Mouse (Mus musculus): ENCODE data around the gene Kremen1. TPM values are rescaled to one million over a fixed set of nuclear protein-coding genes. Genes with fewer than 3 reads are reported as not detected.

The Kremen1 gene
- total RNA-seq, 2 experiments from 2014 or later, result 1.3 to 1.4 TPM

- ATAC-seq (replicated peaks; ENCODE audit: low FRiP score, poor library complexity, severe bottlenecking), result 0 out of 2 replicates have a peak, but pooled peaks have one; percentile 23
Measured at GRCm38 (mm10) chr11:5141965-5142364, 119.4 kb downstream of the Kremen1 start.

Other genes with a start within 250 kb of the Kremen1 start
- not detected in 2 replicates for gene Rasl10a, start 203.4 kb downstream of the Kremen1 start, total RNA-seq (2015; ENCODE audit: low replicate concordance)
- gene Rasl10a, start 203.4 kb downstream of the Kremen1 start, total RNA-seq (2017; ENCODE audit: low replicate concordance), result 1.5 TPM in 1 of 2 replicates, not detected in the other
- 0.42 and 2.2 TPM in 2 replicates for gene Gas2l1, start 196.2 kb downstream of the Kremen1 start, total RNA-seq (2015; ENCODE audit: low replicate concordance)
- 1.7 TPM in 1 of 2 replicates, not detected in the other for gene Gas2l1, start 196.2 kb downstream of the Kremen1 start, total RNA-seq (2017; ENCODE audit: low replicate concordance)
- gene Rhbdd3, start 162.6 kb downstream of the Kremen1 start, total RNA-seq (2015; ENCODE audit: low replicate concordance), result 2.2 and 23.5 TPM in 2 replicates
- gene Rhbdd3, start 162.6 kb downstream of the Kremen1 start, total RNA-seq (2017; ENCODE audit: low replicate concordance), result 3.6 and 4.6 TPM in 2 replicates
- 242 and 276 TPM in 2 replicates for gene Ewsr1, start 162.3 kb downstream of the Kremen1 start, total RNA-seq (2015; ENCODE audit: low replicate concordance)
- gene Ewsr1, start 162.3 kb downstream of the Kremen1 start, total RNA-seq (2017; ENCODE audit: low replicate concordance), result 439 and 531 TPM in 2 replicates
- gene Emid1, start 109.3 kb downstream of the Kremen1 start, total RNA-seq (2015; ENCODE audit: low replicate concordance), result not detected in 2 replicates
- gene Emid1, start 109.3 kb downstream of the Kremen1 start, total RNA-seq (2017; ENCODE audit: low replicate concordance), result 0.90 and 5.5 TPM in 2 replicates
- gene Znrf3, start 183.3 kb upstream of the Kremen1 start, total RNA-seq (2015; ENCODE audit: low replicate concordance), result 1.4 and 2.1 TPM in 2 replicates
- gene Znrf3, start 183.3 kb upstream of the Kremen1 start, total RNA-seq (2017; ENCODE audit: low replicate concordance), result 0.39 and 1.1 TPM in 2 replicates